Mouse (Mus musculus): ENCODE data around the gene Epb41l1. TPM values are rescaled to one million over a fixed set of nuclear protein-coding genes. Genes with fewer than 3 reads are reported as not detected.

Epb41l1 gene
- polyA plus RNA-seq, 1 experiment from 2014 or later, result 20.9 TPM

DNA sequence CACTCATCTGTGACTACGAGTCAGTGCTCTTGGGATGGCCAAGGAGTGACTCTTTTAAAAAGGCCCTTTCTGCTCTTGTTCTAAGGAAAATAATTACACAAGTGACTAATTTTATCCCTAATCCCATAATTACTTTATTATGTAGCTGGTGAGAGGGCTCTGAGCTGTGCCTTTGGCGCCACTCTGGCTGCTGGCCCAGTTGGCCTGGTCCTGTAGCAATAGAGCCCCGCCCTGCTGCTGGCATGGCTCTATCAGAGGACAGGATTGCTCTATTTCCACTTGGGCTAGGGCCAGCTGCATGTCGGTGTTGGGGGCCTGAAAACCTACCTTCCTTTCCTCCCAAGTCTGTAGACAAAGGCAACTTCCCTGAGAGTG is 36.6 kb downstream of the Epb41l1 start:
- peaks cover 8% of the 10 kb centered on the region; the same call in 1 of the 2 replicates for H3K4me1 ChIP-seq (ENCODE audit: control insufficient read depth, insufficient read depth, low read length)
- WGBS, result 64% methylated on average over 4 of the region's 4 CpGs
- no peak overlapping the region for H3K4me2 ChIP-seq (ENCODE audit: low read length)
- H3K4me3 ChIP-seq (replicated peaks; ENCODE audit: low read depth, low read length), result no peak overlapping the region
- H3K9me3 ChIP-seq (ENCODE audit: control insufficient read depth, low read length), result no peaks in the 10 kb centered on the region
- peak; percentile 39 for DNase-seq
- no peak for ATAC-seq (ENCODE audit: low FRiP score, low TSS enrichment)
- no peaks in the 10 kb centered on the region for H3K27me3 ChIP-seq (ENCODE audit: control insufficient read depth, insufficient read depth, low read length)
- no peaks in the 10 kb centered on the region; the same call in 1 of the 2 replicates for H3K36me3 ChIP-seq (ENCODE audit: control insufficient read depth, insufficient read depth, low read length)
- no peak overlapping the region for H3K27ac ChIP-seq (replicated peaks; ENCODE audit: low read depth, low read length)
- H3K9ac ChIP-seq (replicated peaks; ENCODE audit: low read length), result no peak overlapping the region

GRCm38 (mm10) chr2:156460470-156460869 is 39.8 kb downstream of the Epb41l1 start:
- Histone ChIP-seq H3K27ac (replicated peaks; ENCODE audit: low read depth, low read length) (0 out of 2 replicates have a peak overlapping the region, but pooled peaks have one; percentile 37), H3K27me3 (ENCODE audit: control insufficient read depth, insufficient read depth, low read length) (no peaks in the 10 kb centered on the region), H3K4me1 (ENCODE audit: control insufficient read depth, insufficient read depth, low read length) (peaks cover 13% of the 10 kb centered on the region), H3K9me3 (ENCODE audit: control insufficient read depth, low read length) (no peaks in the 10 kb centered on the region), H3K36me3 (ENCODE audit: control insufficient read depth, insufficient read depth, low read length) (no peaks in the 10 kb centered on the region; the same call in 1 of the 2 replicates), H3K4me2 (ENCODE audit: low read length) (no peak overlapping the region), H3K4me3 (replicated peaks; ENCODE audit: low read depth, low read length) (no peak overlapping the region), H3K9ac (replicated peaks; ENCODE audit: low read length) (no peak overlapping the region)
- WGBS, result 27% methylated on average over 14 of the region's 14 CpGs
- ATAC-seq (ENCODE audit: low FRiP score, low TSS enrichment) (no peak), DNase-seq (peak; percentile 72)

DNA sequence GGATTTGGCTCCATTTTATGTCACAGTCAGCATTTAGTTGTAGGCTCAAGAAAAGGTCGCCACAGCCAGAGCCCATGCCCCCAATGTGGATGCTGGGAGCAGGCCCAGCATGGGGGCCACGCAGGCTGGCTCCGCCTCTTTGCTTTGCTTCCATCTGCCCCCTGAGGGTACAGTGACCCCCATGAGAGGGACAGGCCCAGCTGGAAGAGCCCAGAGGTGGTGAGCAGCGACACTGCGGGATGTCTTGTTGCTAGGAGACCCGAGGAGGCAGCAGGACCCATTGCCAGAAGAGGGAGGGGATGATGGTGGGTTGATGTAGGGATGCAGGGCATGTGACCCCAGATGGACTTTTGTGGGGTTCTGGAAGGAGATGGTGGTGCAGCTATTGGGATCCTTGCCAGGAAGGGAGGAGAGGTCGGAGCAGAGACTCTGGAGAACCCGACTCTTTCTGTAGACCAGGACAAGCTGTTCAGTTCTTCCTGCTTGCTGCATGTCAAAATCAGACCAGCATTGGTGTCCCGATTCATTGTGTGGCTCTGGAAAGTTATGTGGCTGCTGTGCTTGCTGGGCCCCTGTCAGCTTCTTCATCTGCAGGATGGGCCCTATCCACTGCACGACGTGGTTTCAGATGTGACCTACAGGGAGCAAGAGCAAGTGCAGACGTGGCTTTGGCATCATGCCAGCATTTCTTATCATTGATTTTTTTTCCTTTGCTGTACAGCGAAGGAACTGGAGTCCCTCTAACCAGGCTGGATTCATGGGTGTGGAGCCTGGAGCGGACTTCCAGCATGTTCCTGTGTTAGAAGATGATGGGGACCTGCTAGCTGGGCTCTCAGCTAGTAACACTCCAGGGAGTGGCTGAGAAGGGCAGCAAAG is 41.7 kb downstream of the Epb41l1 start:
- Histone ChIP-seq H3K27me3 (ENCODE audit: control insufficient read depth, insufficient read depth, low read length) (no peaks in the 10 kb centered on the region), H3K36me3 (ENCODE audit: control insufficient read depth, insufficient read depth, low read length) (peaks cover 11% of the 10 kb centered on the region; the same call in 1 of the 2 replicates), H3K27ac (replicated peaks; ENCODE audit: low read depth, low read length) (no peak overlapping the region), H3K9ac (replicated peaks; ENCODE audit: low read length) (no peak overlapping the region), H3K4me2 (ENCODE audit: low read length) (no peak overlapping the region), H3K9me3 (ENCODE audit: control insufficient read depth, low read length) (no peaks in the 10 kb centered on the region), H3K4me1 (ENCODE audit: control insufficient read depth, insufficient read depth, low read length) (peaks cover 13% of the 10 kb centered on the region), H3K4me3 (replicated peaks; ENCODE audit: low read depth, low read length) (no peak overlapping the region)
- ATAC-seq (ENCODE audit: low FRiP score, low TSS enrichment) (no peak; the same call in 1 of the 2 replicates), DNase-seq (peak; percentile 62)
- WGBS, result 45% methylated on average over 14 of the region's 14 CpGs

DNA sequence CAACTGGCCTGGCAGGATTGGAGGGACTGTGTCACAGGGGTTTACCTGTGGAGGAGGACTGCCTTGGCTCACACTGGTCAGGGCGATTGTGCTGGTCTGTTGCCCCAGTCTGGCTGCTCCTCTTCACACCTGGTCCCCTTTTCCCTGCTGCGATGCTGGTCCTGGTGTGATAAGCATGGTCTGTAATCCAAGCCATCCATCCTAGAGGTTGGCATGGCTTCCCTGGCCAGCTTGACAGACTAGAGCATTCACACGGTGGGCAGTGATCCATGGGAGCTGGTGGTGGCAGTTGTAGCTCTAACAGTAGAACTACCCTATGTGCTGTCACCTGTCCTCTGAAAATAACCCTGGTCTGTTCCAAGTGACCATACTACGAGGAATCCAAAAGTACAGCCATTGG is 43.7 kb downstream of the Epb41l1 start:
- Histone ChIP-seq H3K27me3 (ENCODE audit: control insufficient read depth, insufficient read depth, low read length) (no peaks in the 10 kb centered on the region), H3K9ac (replicated peaks; ENCODE audit: low read length) (no peak overlapping the region), H3K27ac (replicated peaks; ENCODE audit: low read depth, low read length) (no peak overlapping the region), H3K36me3 (ENCODE audit: control insufficient read depth, insufficient read depth, low read length) (peaks cover 11% of the 10 kb centered on the region; the same call in 1 of the 2 replicates), H3K4me2 (ENCODE audit: low read length) (no peak overlapping the region), H3K9me3 (ENCODE audit: control insufficient read depth, low read length) (no peaks in the 10 kb centered on the region), H3K4me1 (ENCODE audit: control insufficient read depth, insufficient read depth, low read length) (peaks cover 13% of the 10 kb centered on the region), H3K4me3 (replicated peaks; ENCODE audit: low read depth, low read length) (no peak overlapping the region)
- WGBS, result 89% methylated on average over 4 of the region's 4 CpGs
- DNase-seq, result no peak
- no peak for ATAC-seq (ENCODE audit: low FRiP score, low TSS enrichment)

- Histone ChIP-seq H3K9ac (replicated peaks; ENCODE audit: low read length) (no peak overlapping the region), H3K36me3 (ENCODE audit: control insufficient read depth, insufficient read depth, low read length) (peaks cover 13% of the 10 kb centered on the region; the same call in 1 of the 2 replicates), H3K4me1 (ENCODE audit: control insufficient read depth, insufficient read depth, low read length) (peaks cover 3% of the 10 kb centered on the region; the same call in 1 of the 2 replicates), H3K27ac (replicated peaks; ENCODE audit: low read depth, low read length) (no peak overlapping the region), H3K9me3 (ENCODE audit: control insufficient read depth, low read length) (no peaks in the 10 kb centered on the region), H3K4me3 (replicated peaks; ENCODE audit: low read depth, low read length) (no peak overlapping the region), H3K4me2 (ENCODE audit: low read length) (no peak overlapping the region), H3K27me3 (ENCODE audit: control insufficient read depth, insufficient read depth, low read length) (no peaks in the 10 kb centered on the region)
- ATAC-seq (ENCODE audit: low FRiP score, low TSS enrichment) (no peak), DNase-seq (no peak)
- 89% methylated on average over 11 of the region's 11 CpGs for WGBS
These were observed 46.8 kb downstream of the Epb41l1 start for GRCm38 (mm10) chr2:156467538-156467937.

DNA sequence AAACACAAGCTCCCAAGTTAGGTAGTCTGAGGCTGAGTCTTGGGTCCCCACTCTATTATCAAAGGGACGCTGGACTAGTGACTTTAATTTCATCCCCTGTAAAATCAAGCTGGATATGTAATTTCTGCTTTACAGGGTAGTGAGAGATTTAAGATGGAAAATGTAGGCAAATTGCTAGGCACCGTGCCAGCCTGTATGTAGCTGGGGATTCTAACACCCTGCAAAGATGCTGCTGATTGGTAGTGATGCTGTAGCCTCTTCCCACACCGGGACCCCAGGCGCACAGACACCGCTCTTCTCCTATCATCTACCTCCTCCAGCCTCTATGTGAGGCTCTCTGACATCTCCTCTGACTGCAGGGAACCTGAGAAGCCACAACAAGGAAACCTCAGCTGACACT is 48.2 kb downstream of the Epb41l1 start:
- Histone ChIP-seq H3K9ac (replicated peaks; ENCODE audit: low read length) (no peak overlapping the region), H3K4me1 (ENCODE audit: control insufficient read depth, insufficient read depth, low read length) (no peaks in the 10 kb centered on the region), H3K4me2 (ENCODE audit: low read length) (no peak overlapping the region), H3K9me3 (ENCODE audit: control insufficient read depth, low read length) (no peaks in the 10 kb centered on the region), H3K27me3 (ENCODE audit: control insufficient read depth, insufficient read depth, low read length) (no peaks in the 10 kb centered on the region), H3K27ac (replicated peaks; ENCODE audit: low read depth, low read length) (no peak overlapping the region), H3K4me3 (replicated peaks; ENCODE audit: low read depth, low read length) (no peak overlapping the region), H3K36me3 (ENCODE audit: control insufficient read depth, insufficient read depth, low read length) (peaks cover 13% of the 10 kb centered on the region; the same call in 1 of the 2 replicates)
- DNase-seq (no peak), ATAC-seq (ENCODE audit: low FRiP score, low TSS enrichment) (no peak)
- 94% methylated on average over 5 of the region's 5 CpGs for WGBS

DNA sequence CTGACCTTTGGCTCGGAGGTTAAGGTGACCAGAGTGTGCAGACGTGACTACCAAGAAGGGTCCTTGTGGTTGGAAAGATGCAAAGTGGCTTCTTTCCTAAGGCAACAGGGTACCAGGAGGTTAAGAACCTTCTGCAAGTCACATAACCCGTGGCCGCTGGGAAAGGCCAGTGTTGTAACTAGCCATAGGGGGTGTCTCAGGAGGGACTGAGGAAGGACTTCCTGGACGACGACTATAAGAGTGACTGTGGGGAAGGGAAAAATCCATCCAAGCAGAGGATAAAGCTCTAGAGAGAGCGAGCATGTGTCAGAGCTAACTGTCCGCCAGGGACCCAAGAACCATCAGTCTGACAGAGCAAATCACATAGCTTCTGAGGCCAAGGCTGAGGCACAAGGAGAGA is 48.8 kb downstream of the Epb41l1 start:
- 0 out of 2 replicates have a peak, but pooled peaks cover 5% of the 10 kb centered on the region for H3K4me1 ChIP-seq (ENCODE audit: control insufficient read depth, insufficient read depth, low read length)
- no peak overlapping the region for H3K4me3 ChIP-seq (replicated peaks; ENCODE audit: low read depth, low read length)
- peaks cover 13% of the 10 kb centered on the region; the same call in 1 of the 2 replicates for H3K36me3 ChIP-seq (ENCODE audit: control insufficient read depth, insufficient read depth, low read length)
- no peak overlapping the region for H3K27ac ChIP-seq (replicated peaks; ENCODE audit: low read depth, low read length)
- ATAC-seq (ENCODE audit: low FRiP score, low TSS enrichment) (no peak), DNase-seq (no peak)
- 82% methylated on average over 8 of the region's 8 CpGs for WGBS
- no peaks in the 10 kb centered on the region for H3K9me3 ChIP-seq (ENCODE audit: control insufficient read depth, low read length)
- H3K9ac ChIP-seq (replicated peaks; ENCODE audit: low read length), result no peak overlapping the region
- no peak overlapping the region for H3K4me2 ChIP-seq (ENCODE audit: low read length)
- H3K27me3 ChIP-seq (ENCODE audit: control insufficient read depth, insufficient read depth, low read length), result no peaks in the 10 kb centered on the region

DNA sequence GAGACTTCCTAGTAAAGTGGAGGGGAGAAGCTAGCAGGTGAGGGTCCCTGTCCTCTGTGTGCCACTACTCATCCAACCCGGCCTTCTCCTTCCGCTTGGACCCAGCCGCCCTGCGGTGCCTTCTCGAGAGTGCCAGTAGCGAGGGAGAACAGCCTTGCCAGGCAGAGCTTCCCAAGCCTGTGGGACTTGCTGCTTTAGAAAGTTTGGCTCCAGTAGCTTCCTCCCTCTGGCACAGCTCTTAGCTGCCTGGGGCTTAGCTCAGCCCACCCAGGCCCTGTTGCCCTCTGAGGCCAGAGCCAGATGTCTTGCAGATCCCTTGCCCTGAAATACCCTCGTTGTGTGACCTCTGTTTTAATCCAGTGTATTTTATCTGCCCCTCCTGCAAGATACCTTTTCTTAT is 50.2 kb downstream of the Epb41l1 start:
- H3K4me2 ChIP-seq (ENCODE audit: low read length), result no peak overlapping the region
- no peak overlapping the region for H3K4me3 ChIP-seq (replicated peaks; ENCODE audit: low read depth, low read length)
- no peak overlapping the region for H3K9ac ChIP-seq (replicated peaks; ENCODE audit: low read length)
- H3K4me1 ChIP-seq (ENCODE audit: control insufficient read depth, insufficient read depth, low read length), result peaks cover 17% of the 10 kb centered on the region
- 83% methylated on average over 7 of the region's 7 CpGs for WGBS
- 0 out of 2 replicates have a peak, but pooled peaks cover 9% of the 10 kb centered on the region for H3K36me3 ChIP-seq (ENCODE audit: control insufficient read depth, insufficient read depth, low read length)
- H3K27ac ChIP-seq (replicated peaks; ENCODE audit: low read depth, low read length), result no peak overlapping the region
- DNase-seq (no peak), ATAC-seq (ENCODE audit: low FRiP score, low TSS enrichment) (no peak)
- H3K9me3 ChIP-seq (ENCODE audit: control insufficient read depth, low read length), result no peaks in the 10 kb centered on the region
- no peaks in the 10 kb centered on the region for H3K27me3 ChIP-seq (ENCODE audit: control insufficient read depth, insufficient read depth, low read length)

DNA sequence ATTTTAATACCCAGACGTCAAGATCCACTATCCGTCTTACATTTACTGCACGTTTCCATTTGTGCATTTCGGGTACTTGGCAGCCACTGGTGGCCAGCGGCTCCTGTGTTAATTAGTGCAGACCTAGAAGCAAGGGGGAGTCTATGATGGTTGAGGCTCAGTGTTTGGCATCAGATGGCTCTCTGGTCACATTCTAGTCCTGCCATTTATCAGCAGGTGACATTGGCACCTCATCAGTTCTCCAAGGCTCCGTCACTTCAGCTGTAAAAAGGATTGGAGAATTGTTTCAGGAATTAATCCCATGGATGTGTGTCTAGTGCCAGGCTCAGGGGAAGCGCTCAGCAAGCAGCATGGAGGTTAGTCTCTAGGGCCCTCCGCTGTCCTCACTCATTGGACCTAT is 51.6 kb downstream of the Epb41l1 start:
- Histone ChIP-seq H3K9ac (replicated peaks; ENCODE audit: low read length) (no peak overlapping the region), H3K4me3 (replicated peaks; ENCODE audit: low read depth, low read length) (no peak overlapping the region), H3K4me2 (ENCODE audit: low read length) (no peak overlapping the region), H3K27me3 (ENCODE audit: control insufficient read depth, insufficient read depth, low read length) (no peaks in the 10 kb centered on the region), H3K9me3 (ENCODE audit: control insufficient read depth, low read length) (no peaks in the 10 kb centered on the region), H3K27ac (replicated peaks; ENCODE audit: low read depth, low read length) (no peak overlapping the region), H3K4me1 (ENCODE audit: control insufficient read depth, insufficient read depth, low read length) (peaks cover 26% of the 10 kb centered on the region), H3K36me3 (ENCODE audit: control insufficient read depth, insufficient read depth, low read length) (0 out of 2 replicates have a peak, but pooled peaks cover 2% of the 10 kb centered on the region)
- WGBS, result 85% methylated on average over 8 of the region's 8 CpGs
- DNase-seq (no peak), ATAC-seq (ENCODE audit: low FRiP score, low TSS enrichment) (no peak)
